Mouse (Mus musculus): ENCODE measurements around the gene Scml4.
A peak's percentile ranks its signal among the peaks of the same experiment; 100 is the strongest.

Gene Scml4

DNA sequence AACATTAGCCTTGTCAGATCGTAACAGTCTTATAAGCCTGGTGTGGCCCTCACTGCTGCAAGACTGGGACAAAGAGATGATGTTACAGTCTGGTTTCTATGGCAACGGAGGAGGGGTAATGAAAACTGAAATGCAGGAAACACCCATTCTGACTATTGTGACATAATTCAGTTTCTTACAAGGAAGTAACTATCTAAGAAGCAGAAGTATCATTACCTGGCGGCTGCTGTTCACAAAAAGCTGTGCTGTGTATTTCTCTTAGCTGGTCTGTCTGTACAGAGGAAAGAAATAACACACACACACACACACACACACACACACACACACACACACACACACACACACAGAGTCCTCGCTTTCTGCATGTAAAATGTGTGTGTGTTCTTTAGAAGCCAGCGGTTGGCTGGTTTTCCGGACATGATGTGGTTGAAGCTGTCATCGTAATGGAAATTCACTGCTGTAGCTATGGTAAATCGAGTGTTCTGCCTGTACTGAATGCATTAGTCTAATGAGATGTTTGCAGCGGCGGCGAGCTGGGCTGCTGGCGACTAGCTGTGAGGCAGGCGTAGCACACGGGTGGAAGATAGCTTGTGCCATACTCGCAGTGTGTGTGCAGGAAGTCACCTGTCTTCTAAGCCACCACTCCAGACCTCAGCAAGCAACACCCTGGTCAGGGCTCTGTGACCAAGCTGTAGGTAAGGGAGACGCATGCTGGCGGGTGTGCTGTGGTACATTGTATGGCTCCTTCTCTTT is at the start of gene Scml4:
Scml4 (plus strand) TSS at position 212 of the 753 bp plus-strand sequence.
- DNase-seq, result no peak

DNA sequence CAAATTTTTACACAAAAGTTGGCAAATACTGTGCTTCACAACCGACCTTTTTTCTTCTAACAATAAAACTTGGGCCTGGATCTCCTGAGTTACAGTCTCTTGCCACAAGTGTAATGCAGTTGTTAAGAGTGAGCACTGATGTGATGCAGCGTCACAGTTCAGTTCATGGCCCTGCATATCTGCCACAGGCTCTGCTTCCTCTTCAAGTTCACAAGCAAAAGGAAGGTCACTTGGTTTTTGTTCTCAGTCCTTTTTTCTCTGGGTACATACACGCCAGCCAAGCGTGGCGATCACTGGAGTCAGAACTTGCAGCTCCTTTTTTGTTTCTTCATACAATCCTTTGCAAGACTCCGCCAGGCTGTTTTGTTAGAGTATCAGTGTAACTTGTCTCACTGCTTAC is 34.2 kb upstream of the Scml4 start:
- no peak for DNase-seq

DNA sequence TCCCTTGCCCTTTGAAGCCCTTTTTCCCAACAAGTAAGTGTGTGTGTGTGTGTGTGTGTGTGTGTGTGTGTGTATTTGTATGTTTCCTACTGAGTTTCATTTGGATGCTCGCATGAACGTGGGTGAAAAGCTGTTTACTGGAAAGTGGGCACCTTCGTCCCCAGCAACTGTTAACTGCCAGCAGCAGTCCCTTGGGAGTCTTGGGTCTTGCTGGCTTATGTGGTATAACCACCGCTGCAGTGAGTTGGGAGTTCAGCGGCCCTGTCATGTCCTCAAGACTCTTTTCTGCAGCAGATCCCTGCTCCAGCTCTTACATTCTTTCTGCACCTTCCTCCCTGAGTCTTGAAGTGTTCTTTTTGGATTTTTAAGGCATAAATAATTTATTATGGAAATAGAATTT is 33.0 kb upstream of the Scml4 start:
- DNase-seq, result no peak

DNA sequence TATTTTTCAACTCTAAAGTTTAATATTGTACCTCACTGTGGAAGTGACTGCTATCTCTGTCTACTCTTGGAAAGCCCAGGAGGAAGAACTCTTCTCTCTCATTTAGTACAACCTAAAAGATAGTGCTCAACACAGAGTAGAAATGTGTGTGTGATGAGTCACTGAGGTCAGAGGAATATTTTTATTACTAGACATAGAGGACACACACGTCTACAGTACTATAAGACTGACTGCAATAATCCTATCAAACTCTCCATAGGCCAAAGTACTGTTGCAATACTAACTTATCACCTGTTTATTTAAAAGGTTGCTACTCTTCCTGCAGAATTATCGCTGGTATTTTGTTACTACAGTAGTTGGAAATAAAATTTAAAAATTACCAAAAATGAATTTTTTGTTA is 30.2 kb upstream of the Scml4 start:
- DNase-seq, result no peak

DNA sequence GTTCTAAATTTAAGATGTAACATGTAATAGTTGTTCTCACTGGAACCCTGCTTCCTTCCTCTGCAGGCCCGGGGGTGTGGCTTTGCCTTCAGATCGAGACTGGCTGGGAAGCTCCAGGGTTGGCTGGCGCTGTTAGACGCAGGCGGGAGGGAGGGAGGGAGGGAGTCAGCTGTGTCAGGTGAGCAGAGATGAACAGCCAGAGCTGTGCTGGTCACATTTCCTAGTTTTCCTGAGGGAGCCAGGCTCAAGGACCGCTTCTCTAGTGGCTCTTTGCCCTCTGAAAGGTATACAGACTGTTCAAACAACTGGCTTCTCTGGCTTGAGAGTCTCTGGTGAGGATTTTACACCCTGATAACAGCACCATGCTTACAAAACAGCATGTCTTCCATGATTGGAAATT is 29.8 kb upstream of the Scml4 start:
- DNase-seq, result no peak

DNA sequence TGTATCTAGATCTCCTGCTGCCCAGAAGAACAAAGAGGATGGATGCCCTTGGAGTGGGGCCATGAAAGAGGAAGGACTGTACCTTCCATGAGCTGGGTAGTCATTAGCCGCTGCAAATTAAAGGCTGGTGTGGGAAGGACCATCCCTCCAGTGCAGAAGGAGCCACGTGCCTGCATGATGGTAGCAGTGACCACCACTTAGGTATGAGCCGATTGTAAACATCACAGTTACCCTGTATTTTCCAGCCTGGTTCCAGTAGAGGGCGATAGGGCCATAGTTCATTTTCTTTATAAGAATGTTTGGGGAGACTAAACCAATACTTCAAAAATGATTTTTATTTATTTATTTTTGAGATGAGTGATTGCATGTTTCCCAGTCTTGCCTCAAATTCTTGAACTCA is 27.5 kb upstream of the Scml4 start:
- peak; percentile 39 to 45 for DNase-seq

DNA sequence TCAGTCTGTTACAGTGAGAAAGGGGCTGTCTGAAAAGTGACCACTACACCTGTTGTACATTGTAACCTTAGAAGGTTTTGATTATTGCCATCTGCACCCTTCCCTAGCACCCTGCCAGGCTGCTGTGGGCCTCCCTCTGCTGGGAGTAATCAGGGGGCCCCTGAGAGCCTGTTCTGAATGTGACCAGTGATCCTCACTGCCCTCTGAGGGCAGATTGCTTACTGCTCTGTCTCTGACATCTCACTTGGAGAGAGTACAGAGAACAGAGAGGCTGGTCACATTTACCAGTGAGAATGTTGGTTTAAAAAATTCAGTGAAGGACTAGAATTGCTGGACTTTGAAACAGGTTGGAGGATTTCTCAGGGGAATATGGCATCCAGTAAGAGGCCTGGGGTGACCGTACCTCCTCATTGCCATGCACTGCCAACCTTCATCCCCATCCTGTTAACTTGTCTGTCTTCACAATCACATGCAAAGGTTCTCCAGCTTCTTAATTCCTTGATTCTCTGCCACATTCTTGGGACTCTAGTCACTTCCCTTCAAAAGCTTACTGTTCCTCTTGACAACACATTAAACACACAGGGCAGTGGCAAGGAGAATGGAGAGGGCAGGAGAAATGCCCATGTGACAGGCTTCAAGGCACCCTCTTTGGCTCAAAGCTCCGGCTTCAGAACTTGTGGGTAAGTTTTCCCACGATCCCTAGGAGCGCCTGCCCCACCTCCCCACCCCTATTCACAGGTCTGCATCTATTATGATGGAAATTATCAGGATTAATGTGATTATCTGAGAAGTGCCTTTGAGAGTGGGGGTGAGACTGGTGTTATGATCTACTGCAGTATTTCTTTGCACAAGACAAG is 26.1 kb upstream of the Scml4 start:
- no peak for DNase-seq

DNA sequence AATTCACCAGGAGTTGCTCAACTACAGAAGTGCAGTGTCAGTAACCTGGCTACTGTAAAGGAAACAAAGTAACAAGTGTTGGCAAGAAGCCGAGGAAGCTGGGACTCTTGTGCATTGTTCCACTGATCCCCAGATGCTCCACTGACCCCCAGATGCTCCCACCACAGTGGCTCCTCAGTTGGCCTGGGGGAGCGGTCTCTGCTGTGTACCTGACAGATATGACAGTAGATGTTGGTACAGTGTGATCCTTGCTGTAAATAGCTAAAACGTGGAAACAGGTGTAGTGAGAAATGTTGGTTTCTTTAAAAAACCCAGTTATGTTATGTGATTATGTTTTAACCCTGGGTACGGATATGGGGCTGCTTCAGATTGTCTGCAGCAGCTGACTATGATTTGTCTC is 22.1 kb upstream of the Scml4 start:
- no peak for DNase-seq

DNA sequence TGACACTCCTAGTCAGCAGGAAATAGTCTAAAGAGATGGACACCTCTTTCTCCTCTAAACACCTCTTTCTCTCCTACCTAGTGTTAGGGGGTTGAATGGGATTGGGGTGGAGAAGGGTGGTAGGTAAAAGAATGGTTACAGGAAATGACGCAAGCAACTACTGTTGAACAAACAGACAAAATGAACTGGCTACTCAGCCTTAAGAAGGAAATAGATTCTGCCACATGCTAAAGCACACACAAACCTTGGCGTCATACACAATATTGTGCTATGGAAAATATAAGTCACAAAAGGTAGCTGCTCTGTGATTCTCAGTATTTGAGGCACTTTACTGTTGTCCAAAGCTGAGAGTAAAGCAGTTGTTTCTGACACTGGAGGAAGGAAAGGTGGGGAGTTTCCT is 21.4 kb upstream of the Scml4 start:
- DNase-seq, result no peak

DNA sequence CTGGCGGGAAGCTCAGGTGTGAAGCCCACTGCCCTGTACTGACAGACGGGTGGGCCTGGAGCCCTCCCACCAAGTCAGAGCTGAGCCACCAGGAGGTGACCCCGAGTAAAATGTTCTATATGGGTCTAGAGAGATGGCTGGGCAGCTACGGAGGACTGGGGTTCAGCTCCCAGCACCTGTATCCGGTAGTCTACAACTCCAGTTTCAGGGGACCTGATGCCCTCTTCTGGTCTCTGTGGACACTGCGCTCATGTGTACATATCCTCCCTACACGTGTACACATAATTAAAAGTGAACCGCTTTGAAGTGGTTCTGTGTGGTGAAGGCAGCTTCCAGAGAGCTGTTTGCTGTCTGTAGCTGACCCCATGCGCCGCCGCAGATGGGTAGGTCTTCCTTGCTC is 20.1 kb upstream of the Scml4 start:
- DNase-seq, result no peak

DNA sequence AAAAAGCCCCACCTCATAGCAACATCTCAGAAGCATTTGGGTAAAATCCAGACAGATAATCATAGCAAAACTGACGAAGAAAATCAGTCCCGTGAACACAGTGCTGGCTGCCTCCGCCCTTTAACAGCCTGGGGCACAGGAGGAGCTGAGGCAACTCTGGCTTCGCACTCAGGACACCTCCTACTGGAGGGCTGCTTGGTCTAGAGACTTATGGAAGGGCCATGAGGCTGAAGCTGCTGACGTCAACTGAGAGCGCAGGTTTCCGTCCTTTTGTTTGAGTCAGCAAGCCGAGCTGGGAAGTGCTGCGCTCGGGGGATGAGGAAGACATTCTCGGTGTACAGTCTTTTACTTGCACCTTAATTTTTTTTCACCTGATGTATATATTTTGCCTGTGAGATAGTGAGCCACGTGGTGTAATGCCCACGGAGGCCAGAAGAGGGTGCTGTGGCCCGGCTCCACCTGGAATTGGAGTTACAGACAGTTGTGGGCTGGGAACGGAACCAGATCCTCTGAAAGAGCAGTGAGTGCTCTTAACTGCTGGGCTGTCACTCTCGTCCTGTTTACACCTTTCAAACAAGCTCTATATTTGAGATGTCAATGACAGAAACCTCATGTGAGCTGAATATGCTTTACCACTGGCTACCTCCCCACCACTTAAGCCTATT is 18.5 kb upstream of the Scml4 start:
- peak; percentile 21 to 44 for DNase-seq

DNA sequence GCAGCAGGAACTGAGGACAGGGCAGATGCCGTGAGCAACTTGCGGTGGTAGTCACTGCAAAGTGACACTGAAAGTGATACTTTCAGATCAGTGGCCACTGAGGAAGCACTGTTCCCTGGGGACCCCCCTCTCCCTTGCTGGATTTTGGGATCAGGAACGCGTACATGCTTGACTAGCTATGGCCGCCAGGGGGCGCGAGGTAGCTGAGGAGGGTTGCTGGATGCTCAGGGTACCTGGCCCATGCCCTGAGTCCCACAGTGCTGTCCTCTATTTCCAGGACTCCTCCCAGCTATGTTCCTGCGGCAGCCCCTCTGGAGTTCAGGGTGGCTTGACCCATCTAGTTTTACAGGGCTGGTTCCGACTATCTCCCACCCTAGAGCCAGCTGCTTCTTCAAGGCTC is 17.8 kb upstream of the Scml4 start:
- DNase-seq, result peak; percentile 82 to 91

DNA sequence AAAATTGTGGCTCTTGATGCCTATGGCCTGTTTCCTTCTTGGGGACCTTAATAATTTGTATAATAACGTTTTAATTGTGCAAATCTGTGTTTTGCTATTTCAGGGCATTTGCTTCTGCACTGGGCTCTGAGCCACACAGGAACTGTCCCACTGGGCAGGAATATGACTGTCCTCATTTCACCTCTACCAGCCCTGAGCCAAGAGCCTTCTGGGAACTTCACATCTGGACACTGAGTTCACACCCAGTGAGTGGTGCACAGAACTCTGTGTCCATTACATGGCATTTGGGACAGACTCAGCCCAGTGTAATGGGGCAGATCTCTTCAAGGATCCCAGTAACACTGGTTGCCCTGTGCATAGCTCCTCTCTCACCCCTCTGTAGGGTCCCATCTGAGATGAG is 16.8 kb upstream of the Scml4 start:
- peak; percentile 31 to 41 for DNase-seq

DNA sequence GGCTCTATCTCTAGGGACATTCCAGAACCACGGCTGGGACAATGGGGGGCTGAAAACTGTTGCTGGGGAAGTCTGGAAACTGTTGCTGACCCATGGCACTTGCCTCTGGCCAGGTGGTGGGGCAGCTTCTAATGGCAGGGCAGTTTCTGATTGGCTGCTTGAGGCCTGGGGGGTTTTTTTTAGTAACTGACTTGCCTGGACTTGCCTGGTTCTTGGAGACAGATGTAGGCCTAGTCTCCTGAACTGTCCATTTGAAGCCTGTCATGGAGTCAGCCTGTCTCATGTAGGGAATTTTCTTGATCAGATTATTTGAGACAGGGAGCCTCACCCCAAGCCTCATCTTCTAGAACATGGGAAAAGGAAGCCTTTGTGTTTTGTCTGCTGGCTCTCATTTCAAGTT is 14.7 kb upstream of the Scml4 start:
- no peak for DNase-seq

DNA sequence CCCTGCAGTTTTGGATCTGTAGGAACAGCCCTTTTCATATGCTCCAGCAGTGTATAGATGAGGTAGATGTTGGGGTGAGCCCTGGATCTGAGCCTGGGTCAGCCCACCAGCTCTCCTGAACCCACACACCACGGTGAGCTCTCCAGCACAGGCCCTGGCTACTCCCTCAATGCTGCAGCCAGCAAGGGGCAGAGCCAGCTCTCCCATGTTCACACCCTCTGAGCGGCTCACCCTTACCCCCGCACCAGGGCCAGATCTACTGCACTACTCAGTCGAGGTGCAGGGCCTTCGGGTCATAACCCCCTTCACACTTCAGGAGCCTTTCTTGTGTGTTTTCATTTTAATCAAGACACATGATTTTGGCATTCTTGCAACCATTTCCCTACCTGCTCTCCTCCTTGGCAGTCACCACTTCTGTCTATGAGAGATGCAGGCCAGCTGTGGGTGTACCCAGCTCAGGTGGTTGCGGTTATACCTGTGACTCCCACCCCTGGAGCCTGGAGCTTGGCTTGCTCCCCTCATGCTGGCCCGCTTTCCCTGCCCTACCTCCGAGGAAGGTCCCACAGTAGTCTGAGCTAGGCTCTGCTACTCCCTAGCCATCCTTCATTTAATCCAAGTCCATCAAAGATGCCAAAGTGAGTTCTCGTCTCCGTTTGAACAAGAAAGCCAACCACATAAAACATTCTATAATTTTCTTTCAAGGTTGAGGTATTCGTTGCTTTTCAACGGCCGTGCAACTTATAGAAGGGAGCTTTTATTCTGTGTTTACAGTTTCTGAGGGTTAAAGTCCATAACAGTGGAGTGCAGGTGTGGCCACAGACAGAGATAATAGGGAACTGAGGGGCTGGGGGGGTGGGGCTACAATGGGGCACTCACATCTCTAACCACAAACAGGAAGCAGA is 11.7 kb upstream of the Scml4 start:
- no peak for DNase-seq

DNA sequence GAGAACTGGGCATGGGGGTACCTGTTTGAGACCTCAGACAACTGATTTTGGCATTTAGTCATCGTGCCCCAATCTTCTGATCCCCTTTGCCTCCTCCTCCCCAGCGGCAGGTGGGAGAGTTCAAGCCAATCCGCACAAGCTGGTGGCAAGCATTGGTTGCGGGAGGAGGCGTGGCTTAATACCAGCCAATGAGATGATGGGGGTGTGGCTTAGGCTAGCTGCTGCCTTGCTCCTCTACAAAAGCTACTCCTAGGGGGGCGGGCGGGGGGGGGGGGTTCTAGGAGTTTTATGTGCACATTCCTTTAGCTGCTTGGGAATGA is 11.1 kb upstream of the Scml4 start:
- no peak for DNase-seq

DNA sequence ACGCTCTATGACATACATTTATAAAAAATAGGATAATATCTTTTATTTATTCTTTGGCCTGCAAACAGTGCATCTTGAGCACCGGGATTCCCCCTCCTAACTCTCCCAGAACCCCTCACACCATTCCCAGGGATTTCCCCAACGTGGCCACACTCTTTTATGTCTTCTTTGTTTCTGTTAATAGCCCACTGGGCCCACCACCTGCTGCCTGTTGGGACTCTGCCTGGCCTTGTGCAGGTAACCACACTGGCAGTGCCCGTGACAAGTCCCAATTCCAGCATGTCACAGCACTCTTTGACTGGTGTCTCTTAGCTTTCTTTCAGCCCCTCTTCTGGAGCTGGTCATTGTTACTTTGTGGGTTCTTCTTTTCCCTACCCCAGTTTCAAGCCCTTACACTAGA is 5.3 kb upstream of the Scml4 start:
- peak in 1 of 2 experiments; percentile 20 for DNase-seq

DNA sequence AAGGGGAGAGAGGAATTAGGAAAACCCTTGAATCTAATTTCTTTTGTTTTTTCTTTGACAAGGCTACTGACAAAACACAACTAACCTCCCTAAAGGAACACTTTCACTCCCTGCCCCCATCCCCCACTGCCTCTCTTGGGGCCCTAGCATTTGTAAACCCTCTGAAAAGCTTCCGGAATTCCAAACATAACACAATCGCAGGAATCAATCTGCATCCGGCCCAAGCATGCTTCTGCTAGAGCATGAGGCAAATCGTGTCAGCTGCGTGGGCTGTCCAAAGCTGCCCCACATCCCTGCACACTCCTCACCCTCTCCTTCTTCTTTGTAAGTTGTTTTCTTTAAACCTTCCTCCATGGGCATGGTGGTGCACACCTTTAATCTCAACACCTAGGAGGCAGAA is 4.9 kb upstream of the Scml4 start:
- no peak for DNase-seq

DNA sequence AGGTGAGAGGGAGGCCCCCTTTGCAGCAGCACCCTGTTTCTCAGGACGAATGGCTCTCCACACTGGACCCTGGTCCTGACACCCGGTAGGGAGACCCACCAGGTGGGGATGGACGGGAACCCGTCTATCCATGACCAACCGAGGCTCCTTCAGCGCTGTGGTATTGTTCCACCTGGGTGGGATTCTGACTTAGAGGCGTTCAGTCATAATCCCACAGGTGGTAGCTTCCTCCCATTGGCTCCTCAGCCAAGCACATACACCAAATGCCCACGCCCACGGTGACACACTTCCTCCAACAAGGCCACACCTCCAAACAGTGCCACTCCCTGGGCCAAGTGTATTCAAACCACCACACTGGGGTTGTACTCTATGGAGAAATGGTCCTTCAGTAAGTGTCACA is 3.6 kb upstream of the Scml4 start:
- no peak for DNase-seq

DNA sequence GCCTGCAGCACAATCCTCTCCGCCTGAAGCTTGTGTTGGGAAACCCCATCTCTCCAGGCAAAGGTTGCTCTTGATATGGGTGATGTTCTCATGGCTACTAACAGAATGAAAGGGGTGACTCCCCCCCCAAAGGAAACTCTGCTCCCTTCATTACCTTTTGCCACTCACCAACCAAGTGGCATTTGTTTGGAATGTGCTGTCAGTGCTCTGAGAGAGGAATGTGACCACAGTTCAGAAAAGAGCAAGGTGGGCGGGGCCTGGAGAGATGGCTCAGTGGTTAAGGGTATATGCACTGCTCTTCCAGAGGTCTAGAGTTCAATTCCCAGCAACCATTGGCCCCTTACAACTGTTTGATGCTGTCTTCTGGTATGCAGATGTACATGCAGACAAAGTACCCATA is 3.1 kb upstream of the Scml4 start:
- no peak for DNase-seq

DNA sequence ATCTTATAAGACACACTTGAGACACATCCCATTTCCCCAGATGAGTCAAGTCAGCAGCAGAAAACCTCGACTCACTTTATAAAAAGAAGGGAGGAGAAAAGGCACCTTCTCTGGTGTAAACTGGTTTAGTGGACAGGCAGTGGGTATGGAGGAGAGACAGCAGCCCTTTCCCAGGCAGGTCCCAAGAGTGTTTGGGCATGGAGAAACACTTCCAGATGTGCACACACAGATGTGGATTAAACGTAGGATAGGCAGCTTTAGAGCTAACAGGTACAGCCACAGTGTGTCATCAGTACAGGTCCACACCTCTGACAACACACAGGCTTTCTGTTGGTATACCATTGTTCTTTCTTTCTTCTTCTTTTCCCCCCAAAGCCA is 400 bp upstream of the Scml4 start:
- DNase-seq, result no peak

DNA sequence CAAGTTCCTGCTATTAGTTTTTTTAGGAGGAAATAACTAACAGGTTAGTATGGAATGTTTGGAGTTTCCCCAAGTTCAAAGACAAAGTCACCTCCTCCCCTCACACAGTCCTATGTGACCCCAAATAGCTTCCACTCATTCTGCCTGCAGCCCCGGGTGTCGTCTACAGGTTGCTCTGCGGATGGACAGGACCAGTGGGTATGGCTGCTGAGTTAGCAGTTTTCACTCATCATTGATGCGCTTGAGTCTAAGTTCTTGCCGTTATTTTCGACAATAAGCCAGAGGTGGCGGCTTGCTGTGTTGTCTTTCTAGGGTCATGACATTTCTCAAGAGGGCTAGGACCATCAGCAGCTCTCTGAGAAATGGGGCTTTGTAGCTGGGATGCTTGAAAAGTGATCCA is 1.3 kb downstream of the Scml4 start:
- no peak for DNase-seq

Data from cerebellum, postnatal 14 days (tissue).